Mouse (Mus musculus) testis, adult 2 months (tissue): ENCODE measurements around the gene Chic2. TPM values are rescaled to one million over a fixed set of nuclear protein-coding genes. Genes with fewer than 3 reads are reported as not detected.

Experiments used
- H3K27ac ChIP-seq: fragments of 200-500 bp; 2 replicates; pipeline ENCODE4 v1.5.1; 2012; ENCODE audit warnings: low read depth, low read length; ENCODE audit not compliant: control insufficient read depth, insufficient read depth
- H3K27me3 ChIP-seq: fragments of 200-500 bp; 2 replicates; pipeline ENCODE4 v1.6.1; 2012; ENCODE audit warnings: mild to moderate bottlenecking, low read length, moderate library complexity; ENCODE audit not compliant: control insufficient read depth, insufficient read depth
- H3K36me3 ChIP-seq: fragments of 200-500 bp; 2 replicates; pipeline ENCODE4 v1.6.1; 2012; ENCODE audit warnings: mild to moderate bottlenecking, low read length; ENCODE audit not compliant: control insufficient read depth, insufficient read depth
- H3K4me1 ChIP-seq: fragments of 200-500 bp; 2 replicates; pipeline ENCODE4 v1.6.1; 2012; ENCODE audit warnings: low read length; ENCODE audit not compliant: control insufficient read depth, insufficient read depth
- H3K4me3 ChIP-seq: fragments of 200-500 bp; 2 replicates; pipeline ENCODE4 v1.5.1; 2012; ENCODE audit warnings: low read depth, mild to moderate bottlenecking, low read length, moderate library complexity, mixed read lengths; ENCODE audit not compliant: control insufficient read depth
- CTCF ChIP-seq: fragments of 200-500 bp; IDR thresholded peaks from 2 replicates; pipeline ENCODE4 v1.5.1; 2012; ENCODE audit warnings: low read depth, mild to moderate bottlenecking, inconsistent platforms, low read length, moderate library complexity; ENCODE audit not compliant: control insufficient read depth, insufficient read depth, insufficient replicate concordance
- POLR2A ChIP-seq: fragments of 200-500 bp; IDR thresholded peaks from 2 replicates; pipeline ENCODE4 v1.6.1; 2012; ENCODE audit warnings: low read depth, mild to moderate bottlenecking, inconsistent platforms, low read length, moderate library complexity; ENCODE audit not compliant: control insufficient read depth
- polyA plus RNA-seq: library from polyadenylated mRNA; depleted of rRNA; stranded (reverse); fragments of >200 nt; gene quantifications from 2 replicates; pipeline ENCODE4 v1.2.3, GENCODE M21; 2012; rRNA removed

Gene Chic2
- polyA plus RNA-seq, 1 experiment: 35.5 TPM

DNA sequence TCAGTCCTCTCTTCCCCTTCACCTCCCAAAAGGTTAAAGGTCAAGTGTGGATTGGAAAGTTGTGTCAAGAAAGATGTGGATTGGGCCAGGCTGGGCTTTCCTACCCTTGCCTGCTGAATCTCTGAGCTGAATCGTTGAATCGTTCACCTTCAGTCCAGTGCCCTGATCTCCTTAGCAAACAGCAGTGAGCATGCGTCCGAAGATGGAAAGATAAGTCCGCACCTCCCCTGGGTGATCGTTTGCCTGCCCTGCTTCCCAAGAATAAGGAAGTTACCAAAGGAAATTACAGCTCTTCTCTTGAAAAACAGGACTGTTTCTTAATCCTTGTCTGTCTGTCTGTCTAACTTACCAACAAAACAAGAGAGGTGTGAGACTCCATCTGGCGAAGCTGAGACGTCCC lies 96.1 kb downstream of the Chic2 start:
- Histone ChIP-seq H3K36me3 (no peaks in the 10 kb centered on the region), H3K4me3 (no peak overlapping the region), H3K4me1 (peaks cover 6% of the 10 kb centered on the region), H3K27me3 (no peaks in the 10 kb centered on the region), H3K27ac (no peak overlapping the region)
- no peak for TF ChIP-seq CTCF
- TF ChIP-seq POLR2A: no peak

Other genes starting within 250 kb of the Chic2 start
- not detected in 2 replicates for gene Gsx2, start 30.8 kb upstream of the Chic2 start, polyA plus RNA-seq
- 3.9 TPM in 2 replicates for gene Pdgfra, start 107.5 kb upstream of the Chic2 start, polyA plus RNA-seq